Mouse (Mus musculus) fibroblast of lung, adult 2 months (primary cell): Measurements from ENCODE around the gene Zfp995.
"Not testable (repeated sequence)": the region's sequence is repeated elsewhere in the genome, so short reads cannot be mapped to it uniquely, and the experiment has no call there.

Experiments used
- DNase-seq: peaks from one replicate; pipeline ENCODE4 v3.0.0-alpha.2; 2011; ENCODE audit warnings: low read depth

The Zfp995 gene

GRCm38 (mm10) chr17:21909456-21910052 is at the start of gene Zfp995:
TSS of gene Zfp995 (minus strand) at chr17:21909926.
- DNase-seq = peak; percentile 23

GRCm38 (mm10) chr17:21909039-21909438 is 687 bp downstream of the Zfp995 start:
- no peak for DNase-seq

- no peak for DNase-seq
Observed at GRCm38 (mm10) chr17:21871256-21871655, 38.5 kb downstream of the Zfp995 start.

DNA sequence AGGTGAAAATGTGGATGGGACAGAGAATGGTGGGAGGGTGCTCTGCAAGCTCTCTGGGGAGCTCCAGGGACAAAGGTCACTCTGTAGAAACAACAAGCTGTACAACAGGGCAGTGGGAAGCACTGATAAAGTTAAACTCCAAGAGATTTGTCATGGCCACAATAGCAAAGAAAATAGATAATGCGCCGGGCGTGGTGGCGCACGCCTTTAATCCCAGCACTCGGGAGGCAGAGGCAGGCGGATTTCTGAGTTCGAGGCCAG is 63.5 kb downstream of the Zfp995 start:
- DNase-seq = not testable (repeated sequence)

DNA sequence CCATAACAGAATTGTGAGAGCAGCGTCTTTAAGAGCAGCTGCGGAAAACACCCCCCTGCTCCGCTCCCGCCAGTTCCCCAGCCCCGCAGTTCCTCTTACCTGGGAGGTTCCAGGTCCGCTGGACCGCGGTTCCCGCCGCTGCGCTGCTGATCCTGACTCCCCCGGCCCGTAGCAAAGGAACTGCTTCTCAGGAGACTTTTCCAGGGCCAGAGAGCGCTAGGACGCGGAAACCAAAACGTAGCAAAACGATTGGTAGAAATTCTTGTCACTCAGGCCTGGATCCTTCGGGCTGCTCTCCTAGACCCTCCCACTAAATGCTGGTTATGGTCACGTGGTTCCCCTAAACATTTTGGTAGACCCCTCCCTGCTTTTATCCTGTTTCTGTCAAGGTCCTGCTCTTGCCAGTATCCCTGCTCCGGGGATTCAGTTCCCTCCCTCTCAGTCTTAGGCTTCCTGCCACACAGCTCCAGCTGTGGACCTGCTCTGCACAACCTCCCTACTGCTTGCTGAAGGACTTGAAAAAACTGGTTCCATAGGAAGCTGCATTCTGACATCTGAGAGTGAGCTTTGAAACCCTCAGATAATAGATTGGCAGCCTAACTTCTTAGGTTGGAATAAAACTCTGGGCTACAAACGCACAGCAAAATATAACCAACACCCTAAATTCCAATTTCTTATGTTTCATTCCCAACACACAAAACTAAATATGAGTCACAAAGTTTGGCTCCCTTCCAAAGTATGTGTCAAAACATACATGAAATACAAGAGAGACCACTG is 64.0 kb downstream of the Zfp995 start, which contains the start of gene Zfp820:
TSS of gene Zfp820 (minus strand) at position 228 of the 777 bp plus-strand sequence.
- peak; percentile 62 for DNase-seq

- no peak for DNase-seq
Observed at GRCm38 (mm10) chr17:21838510-21838909, 71.2 kb downstream of the Zfp995 start.
